Mouse (Mus musculus) intestine, postnatal 0 days (tissue): Measurements from ENCODE around the gene Asb4. TPM values are rescaled to one million over a fixed set of nuclear protein-coding genes. Genes with fewer than 3 reads are reported as not detected.
"Not testable (repeated sequence)": the region's sequence is repeated elsewhere in the genome, so short reads cannot be mapped to it uniquely, and the experiment has no call there.

ENCODE experiments used
- ATAC-seq: fragments of 200-750 bp; cut with Nextera tagmentation; 2 replicates; pipeline ENCODE4 v1.8.0; 2017; ENCODE audit warnings: mild to moderate bottlenecking, moderate TSS enrichment, moderate library complexity
- H3K27ac ChIP-seq: fragments of 300-500 bp; sonication (generic); 2 replicates; pipeline ENCODE4 v1.5.1; 2014; ENCODE audit warnings: mild to moderate bottlenecking, low read depth, low read length, moderate library complexity
- H3K27me3 ChIP-seq: fragments of 300-500 bp; sonication (generic); replicated peaks from 2 replicates; pipeline ENCODE4 v1.6.1; 2014; ENCODE audit warnings: low read length, mixed read lengths; ENCODE audit not compliant: control insufficient read depth, insufficient read depth
- H3K36me3 ChIP-seq: fragments of 300-500 bp; sonication (generic); 2 replicates; pipeline ENCODE4 v1.6.1; 2014; ENCODE audit warnings: mild to moderate bottlenecking, moderate library complexity; ENCODE audit not compliant: control insufficient read depth, insufficient read depth
- H3K4me1 ChIP-seq: fragments of 300-500 bp; sonication (generic); replicated peaks from 2 replicates; pipeline ENCODE4 v1.6.1; 2014; ENCODE audit warnings: antibody characterized with exemption, low read length, mixed read lengths; ENCODE audit not compliant: control insufficient read depth, insufficient read depth
- H3K4me2 ChIP-seq: fragments of 300-500 bp; sonication (generic); replicated peaks from 2 replicates; pipeline ENCODE4 v1.6.1; 2014; ENCODE audit warnings: low read depth, mild to moderate bottlenecking, moderate library complexity
- H3K4me3 ChIP-seq: fragments of 300-500 bp; sonication (generic); 2 replicates; pipeline ENCODE4 v1.5.1; 2014; ENCODE audit warnings: low read depth, low read length
- H3K9ac ChIP-seq: fragments of 300-500 bp; sonication (generic); 2 replicates; pipeline ENCODE4 v1.6.1; 2014; ENCODE audit warnings: mild to moderate bottlenecking, low read depth, low read length
- H3K9me3 ChIP-seq: fragments of 300-500 bp; sonication (generic); 2 replicates; pipeline ENCODE4 v1.6.1; 2016; ENCODE audit warnings: mixed run types; ENCODE audit not compliant: control insufficient read depth
- CTCF ChIP-seq: sonication (generic); IDR thresholded peaks from 2 replicates; pipeline ENCODE4 v1.5.1; 2016; ENCODE audit warnings: low read depth, mild to moderate bottlenecking, control low read depth, antibody characterized with exemption, moderate library complexity
- WGBS: fragments of 180-500 bp; shearing (Covaris S2); extraction: QIAGEN DNeasy Blood & Tissue Kit; methylation state at CpG from one replicate; pipeline ENCODE4 v1.1.7; 2014; 5-methylcytosine and 5-hydroxymethylcytosine counted together
- polyA plus RNA-seq: library from polyadenylated mRNA; unstranded; fragments of >200 nt; fragmentation: Nextera tagmentation; extraction: Ambion mirVana; gene quantifications from 2 replicates; pipeline ENCODE4 v1.2.1, GENCODE M21; 2015

Asb4 gene
- 1.3 and 1.8 TPM in 2 replicates for polyA plus RNA-seq

DNA sequence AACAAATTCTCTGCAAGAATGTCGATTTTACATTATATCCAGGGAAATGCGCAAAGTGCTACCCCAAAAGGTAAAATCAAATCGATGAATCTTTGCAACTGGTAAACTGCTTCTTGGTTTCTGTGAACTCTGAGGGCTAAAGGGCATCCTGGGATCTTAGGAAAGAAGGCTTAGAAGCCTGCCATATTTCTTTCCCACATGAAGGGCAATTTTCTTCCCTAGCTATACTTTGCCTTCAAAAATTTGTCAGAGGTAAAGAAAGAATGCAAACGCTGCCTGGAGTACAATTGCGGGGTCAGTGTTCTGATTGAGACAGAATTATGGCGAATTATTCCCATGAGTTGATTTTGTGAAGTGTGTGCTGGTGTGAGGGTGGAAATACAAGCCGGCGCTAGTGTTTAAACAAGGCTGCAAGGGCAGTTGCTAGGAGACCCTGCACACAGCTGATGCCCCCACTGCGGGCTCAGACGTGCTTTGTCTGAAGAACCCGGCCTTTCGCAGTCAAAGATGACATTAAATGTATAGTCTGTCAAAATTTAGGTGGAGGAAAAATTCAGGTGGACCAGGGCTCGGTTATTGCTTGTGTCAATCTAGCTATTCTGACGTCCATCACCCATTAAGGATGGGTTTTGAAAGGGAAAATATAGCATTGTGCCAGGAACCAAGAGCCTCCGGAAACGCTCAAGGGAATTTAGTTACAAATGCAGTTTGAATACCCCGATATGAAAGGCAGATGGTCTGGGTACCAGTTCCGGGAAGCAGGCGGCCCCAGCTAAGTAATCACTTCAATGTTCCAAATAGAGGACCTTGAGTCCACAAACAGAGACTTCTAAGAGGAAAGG, at the start of gene Asb4:
TSS of gene Asb4 (plus strand) at position 51 of the 842 bp plus-strand sequence.
- Histone ChIP-seq H3K4me1 (peaks cover 5% of the 10 kb centered on the region; the same call in 1 of the 2 replicates), H3K4me2 (peak within 1 kb of the TSS; percentile 54), H3K36me3 (no peaks in the 10 kb centered on the region), H3K9ac (peak within 1 kb of the TSS; percentile 1; the same call in 1 of the 2 replicates), H3K4me3 (peak within 1 kb of the TSS; percentile 24), H3K27me3 (no peaks in the 10 kb centered on the region), H3K27ac (no peak within 1 kb of the TSS; the same call in 1 of the 2 replicates), H3K9me3 (no peaks in the 10 kb centered on the region)
- TF ChIP-seq CTCF, result no peak
- WGBS, result 8% methylated on average over 19 of the region's 19 CpGs
- ATAC-seq, result no peak

GRCm38 (mm10) chr6:5334021-5334420, 49.2 kb upstream of the Asb4 start:
- H3K4me3 ChIP-seq, result no peak overlapping the region
- no peaks in the 10 kb centered on the region for H3K36me3 ChIP-seq
- H3K9me3 ChIP-seq, result no peaks in the 10 kb centered on the region
- no peak for TF ChIP-seq CTCF
- ATAC-seq, result no peak
- H3K9ac ChIP-seq, result no peak overlapping the region
- H3K27ac ChIP-seq, result no peak overlapping the region
- 74% methylated on average over 5 of the region's 5 CpGs for WGBS
- H3K4me1 ChIP-seq, result no peaks in the 10 kb centered on the region
- no peak overlapping the region for H3K4me2 ChIP-seq
- H3K27me3 ChIP-seq, result no peaks in the 10 kb centered on the region

GRCm38 (mm10) chr6:5336016-5336415, 47.2 kb upstream of the Asb4 start:
- H3K4me3 ChIP-seq, H3K27ac ChIP-seq, H3K4me1 ChIP-seq, H3K9ac ChIP-seq, H3K4me2 ChIP-seq, H3K27me3 ChIP-seq, ATAC-seq, H3K9me3 ChIP-seq, H3K36me3 ChIP-seq: not testable (repeated sequence)

GRCm38 (mm10) chr6:5338781-5339180, 44.4 kb upstream of the Asb4 start:
- not testable (repeated sequence) for H3K27me3 ChIP-seq, H3K4me3 ChIP-seq, H3K4me2 ChIP-seq, ATAC-seq, H3K4me1 ChIP-seq, H3K36me3 ChIP-seq, H3K9me3 ChIP-seq, H3K9ac ChIP-seq, H3K27ac ChIP-seq
- 90% methylated on average over 4 of the region's 4 CpGs for WGBS

GRCm38 (mm10) chr6:5339283-5339682, 43.9 kb upstream of the Asb4 start:
- H3K4me1 ChIP-seq, H3K4me2 ChIP-seq, H3K9me3 ChIP-seq, H3K27me3 ChIP-seq, H3K27ac ChIP-seq, ATAC-seq, H3K4me3 ChIP-seq, H3K36me3 ChIP-seq, H3K9ac ChIP-seq: not testable (repeated sequence)
- 85% methylated on average over 1 of the region's 1 CpGs for WGBS

GRCm38 (mm10) chr6:5344255-5344654, 38.9 kb upstream of the Asb4 start:
- Histone ChIP-seq H3K9ac (no peak overlapping the region), H3K9me3 (no peaks in the 10 kb centered on the region), H3K36me3 (no peaks in the 10 kb centered on the region), H3K4me2 (no peak overlapping the region), H3K27ac (no peak overlapping the region), H3K4me1 (no peaks in the 10 kb centered on the region), H3K4me3 (no peak overlapping the region), H3K27me3 (no peaks in the 10 kb centered on the region)
- no peak for TF ChIP-seq CTCF
- no peak for ATAC-seq
- WGBS, result 65% methylated on average over 6 of the region's 6 CpGs
